Mouse (Mus musculus): Measurements from ENCODE around the gene Gsk3a.

DNA sequence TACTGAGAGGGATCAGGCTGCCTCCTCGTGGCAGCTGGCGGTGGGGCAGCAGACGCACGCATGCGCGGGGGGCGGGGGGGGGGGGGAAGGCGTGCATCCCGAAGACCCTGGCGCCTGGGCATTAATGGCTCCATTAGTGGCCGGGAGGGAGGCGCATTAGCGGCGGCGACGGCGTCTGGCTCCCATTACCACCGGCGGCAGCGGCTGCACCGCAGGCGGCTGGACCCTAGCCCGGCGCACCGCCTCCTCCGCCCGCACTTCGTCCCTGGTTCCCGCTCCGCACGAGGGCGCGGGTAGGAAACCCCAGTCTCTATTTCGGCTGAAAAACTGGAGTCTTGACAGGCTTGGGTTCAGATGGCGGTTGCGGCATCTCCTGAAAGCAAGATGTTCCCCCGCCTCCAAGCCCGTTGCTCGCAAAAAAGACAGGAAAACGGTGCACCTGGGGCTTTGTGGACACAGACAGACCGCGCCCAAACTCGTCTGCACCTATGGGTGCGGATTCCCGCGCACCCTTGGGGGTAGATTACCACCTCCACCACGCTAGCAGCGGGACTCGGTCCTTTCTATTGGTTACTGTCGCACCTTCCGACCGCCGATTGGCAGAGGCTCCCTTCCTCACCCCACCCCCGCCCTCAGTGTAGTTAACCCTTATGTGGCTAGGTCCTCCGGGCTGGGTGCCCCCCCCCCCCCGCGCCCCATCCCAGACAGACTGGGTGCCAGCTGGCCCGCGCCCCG, 40.9 kb upstream of the Gsk3a start:
- TF ChIP-seq CTCF (IDR thresholded peaks at IDR 0.05; ENCODE audit: borderline replicate concordance, insufficient read depth, low read depth, low read length) (peak; percentile 65), POLR2A (IDR thresholded peaks at IDR 0.05; ENCODE audit: borderline replicate concordance, insufficient read depth, low read length) (peak; percentile 53; the same call in 1 of the 2 replicates)
